Mouse (Mus musculus): ENCODE measurements around the gene Col24a1.

GRCm38 (mm10) chr3:145348690-145349089 lies 56.4 kb downstream of the Col24a1 start:
- no peak for TF ChIP-seq CTCF (IDR thresholded peaks at IDR 0.05)
- TF ChIP-seq EP300 (IDR thresholded peaks at IDR 0.05) = no peak

Data from lung, postnatal 0 days (tissue).